Mouse (Mus musculus): Measurements from ENCODE around the gene Nmt1. TPM values are rescaled to one million over a fixed set of nuclear protein-coding genes. Genes with fewer than 3 reads are reported as not detected.

Nmt1 gene
- polyA plus RNA-seq, 1 experiment, result 58.8 TPM

GRCm38 (mm10) chr11:103100361-103100760 lies 72.4 kb downstream of the Nmt1 start:
- Histone ChIP-seq H3K4me1 (ENCODE audit: control insufficient read depth, insufficient read depth, low read length) (peaks cover 17% of the 10 kb centered on the region), H3K27ac (ENCODE audit: insufficient read depth, low read length) (no peak overlapping the region), H3K27me3 (ENCODE audit: control insufficient read depth, insufficient read depth, low read length) (no peaks in the 10 kb centered on the region), H3K4me3 (replicated peaks; ENCODE audit: insufficient read depth, low read depth, low read length) (no peak overlapping the region)
- 79% methylated on average over 8 of the region's 8 CpGs for WGBS
- DNase-seq, result peak in 1 of 2 experiments; percentile 27
- TF ChIP-seq POLR2A (IDR thresholded peaks at IDR 0.05; ENCODE audit: borderline replicate concordance, insufficient read depth, low read length) (no peak), CTCF (IDR thresholded peaks at IDR 0.05; ENCODE audit: borderline replicate concordance, insufficient read depth, low read depth, low read length) (no peak)

- TF ChIP-seq POLR2A (IDR thresholded peaks at IDR 0.05; ENCODE audit: borderline replicate concordance, insufficient read depth, low read length) (peak; percentile 53; the same call in 1 of the 2 replicates), CTCF (IDR thresholded peaks at IDR 0.05; ENCODE audit: borderline replicate concordance, insufficient read depth, low read depth, low read length) (no peak)
- peak within 1 kb of the TSS; percentile 89 for H3K4me3 ChIP-seq (replicated peaks; ENCODE audit: insufficient read depth, low read depth, low read length)
- peak; percentile 82 to 85 for DNase-seq
- WGBS, result under 1% methylated on average over 32 of the region's 34 CpGs
- H3K4me1 ChIP-seq (ENCODE audit: control insufficient read depth, insufficient read depth, low read length), result peaks cover 22% of the 10 kb centered on the region
- no peaks in the 10 kb centered on the region for H3K27me3 ChIP-seq (ENCODE audit: control insufficient read depth, insufficient read depth, low read length)
- H3K27ac ChIP-seq (ENCODE audit: insufficient read depth, low read length), result peak within 1 kb of the TSS; percentile 29; the same call in 1 of the 2 replicates
These were observed 73.5 kb downstream of the Nmt1 start, which contains the start of the genes Plcd3 and Acbd4 for GRCm38 (mm10) chr11:103101481-103101865. Gene Plcd3, minus strand, starts transcription at chr11:103101658. Gene Acbd4, plus strand, starts transcription at chr11:103101682.

- Histone ChIP-seq H3K4me3 (replicated peaks; ENCODE audit: insufficient read depth, low read depth, low read length) (peak overlapping the region; percentile 89), H3K4me1 (ENCODE audit: control insufficient read depth, insufficient read depth, low read length) (peaks cover 22% of the 10 kb centered on the region), H3K27me3 (ENCODE audit: control insufficient read depth, insufficient read depth, low read length) (no peaks in the 10 kb centered on the region), H3K27ac (ENCODE audit: insufficient read depth, low read length) (peak overlapping the region; percentile 29; the same call in 1 of the 2 replicates)
- TF ChIP-seq POLR2A (IDR thresholded peaks at IDR 0.05; ENCODE audit: borderline replicate concordance, insufficient read depth, low read length), result peak; percentile 26; the same call in 1 of the 2 replicates
- no peak for TF ChIP-seq CTCF (IDR thresholded peaks at IDR 0.05; ENCODE audit: borderline replicate concordance, insufficient read depth, low read depth, low read length)
- peak; percentile 82 to 87 for DNase-seq
- WGBS, result 1% methylated on average over 30 of the region's 30 CpGs
These were observed 74.0 kb downstream of the Nmt1 start for GRCm38 (mm10) chr11:103101866-103102501.

GRCm38 (mm10) chr11:103102725-103103349 lies 74.8 kb downstream of the Nmt1 start:
- peak overlapping the region; percentile 23; the same call in 1 of the 2 replicates for H3K27ac ChIP-seq (ENCODE audit: insufficient read depth, low read length)
- peak; percentile 98 to 100 for DNase-seq
- WGBS, result under 1% methylated on average over 35 of the region's 35 CpGs
- no peaks in the 10 kb centered on the region for H3K27me3 ChIP-seq (ENCODE audit: control insufficient read depth, insufficient read depth, low read length)
- peak overlapping the region; percentile 89 for H3K4me3 ChIP-seq (replicated peaks; ENCODE audit: insufficient read depth, low read depth, low read length)
- peaks cover 22% of the 10 kb centered on the region for H3K4me1 ChIP-seq (ENCODE audit: control insufficient read depth, insufficient read depth, low read length)
- peak; percentile 100 for TF ChIP-seq CTCF (IDR thresholded peaks at IDR 0.05; ENCODE audit: borderline replicate concordance, insufficient read depth, low read depth, low read length)
- TF ChIP-seq POLR2A (IDR thresholded peaks at IDR 0.05; ENCODE audit: borderline replicate concordance, insufficient read depth, low read length), result peak; percentile 72; the same call in 1 of the 2 replicates

- peaks cover 22% of the 10 kb centered on the region for H3K4me1 ChIP-seq (ENCODE audit: control insufficient read depth, insufficient read depth, low read length)
- peak in 1 of 2 experiments; percentile 25 for DNase-seq
- H3K4me3 ChIP-seq (replicated peaks; ENCODE audit: insufficient read depth, low read depth, low read length), result peak overlapping the region; percentile 89
- H3K27me3 ChIP-seq (ENCODE audit: control insufficient read depth, insufficient read depth, low read length), result no peaks in the 10 kb centered on the region
- 60% methylated on average over 8 of the region's 8 CpGs for WGBS
- TF ChIP-seq CTCF (IDR thresholded peaks at IDR 0.05; ENCODE audit: borderline replicate concordance, insufficient read depth, low read depth, low read length) (no peak), POLR2A (IDR thresholded peaks at IDR 0.05; ENCODE audit: borderline replicate concordance, insufficient read depth, low read length) (no peak)
- H3K27ac ChIP-seq (ENCODE audit: insufficient read depth, low read length), result no peak overlapping the region
These were observed 75.6 kb downstream of the Nmt1 start for GRCm38 (mm10) chr11:103103621-103104020.

GRCm38 (mm10) chr11:103104469-103104868 lies 76.5 kb downstream of the Nmt1 start:
- no peak overlapping the region for H3K4me3 ChIP-seq (replicated peaks; ENCODE audit: insufficient read depth, low read depth, low read length)
- TF ChIP-seq CTCF (IDR thresholded peaks at IDR 0.05; ENCODE audit: borderline replicate concordance, insufficient read depth, low read depth, low read length), result no peak
- no peak for TF ChIP-seq POLR2A (IDR thresholded peaks at IDR 0.05; ENCODE audit: borderline replicate concordance, insufficient read depth, low read length)
- H3K27ac ChIP-seq (ENCODE audit: insufficient read depth, low read length), result no peak overlapping the region
- H3K4me1 ChIP-seq (ENCODE audit: control insufficient read depth, insufficient read depth, low read length), result peaks cover 22% of the 10 kb centered on the region
- WGBS, result 78% methylated on average over 7 of the region's 7 CpGs
- DNase-seq, result no peak
- H3K27me3 ChIP-seq (ENCODE audit: control insufficient read depth, insufficient read depth, low read length), result no peaks in the 10 kb centered on the region

- H3K27ac ChIP-seq (ENCODE audit: insufficient read depth, low read length), result no peak overlapping the region
- WGBS, result 33% methylated on average over 14 of the region's 14 CpGs
- peaks cover 22% of the 10 kb centered on the region for H3K4me1 ChIP-seq (ENCODE audit: control insufficient read depth, insufficient read depth, low read length)
These were observed 77.3 kb downstream of the Nmt1 start for GRCm38 (mm10) chr11:103105180-103105725.

More at GRCm38 (mm10) chr11:103105180-103105725, 77.3 kb downstream of the Nmt1 start:
- TF ChIP-seq POLR2A (IDR thresholded peaks at IDR 0.05; ENCODE audit: borderline replicate concordance, insufficient read depth, low read length) (no peak), CTCF (IDR thresholded peaks at IDR 0.05; ENCODE audit: borderline replicate concordance, insufficient read depth, low read depth, low read length) (no peak)
- peak in 1 of 2 experiments; percentile 18 for DNase-seq
- Histone ChIP-seq H3K4me3 (replicated peaks; ENCODE audit: insufficient read depth, low read depth, low read length) (no peak overlapping the region), H3K27me3 (ENCODE audit: control insufficient read depth, insufficient read depth, low read length) (no peaks in the 10 kb centered on the region)

All from cerebellum, adult 2 months (tissue).